In the genomic region with DNA sequence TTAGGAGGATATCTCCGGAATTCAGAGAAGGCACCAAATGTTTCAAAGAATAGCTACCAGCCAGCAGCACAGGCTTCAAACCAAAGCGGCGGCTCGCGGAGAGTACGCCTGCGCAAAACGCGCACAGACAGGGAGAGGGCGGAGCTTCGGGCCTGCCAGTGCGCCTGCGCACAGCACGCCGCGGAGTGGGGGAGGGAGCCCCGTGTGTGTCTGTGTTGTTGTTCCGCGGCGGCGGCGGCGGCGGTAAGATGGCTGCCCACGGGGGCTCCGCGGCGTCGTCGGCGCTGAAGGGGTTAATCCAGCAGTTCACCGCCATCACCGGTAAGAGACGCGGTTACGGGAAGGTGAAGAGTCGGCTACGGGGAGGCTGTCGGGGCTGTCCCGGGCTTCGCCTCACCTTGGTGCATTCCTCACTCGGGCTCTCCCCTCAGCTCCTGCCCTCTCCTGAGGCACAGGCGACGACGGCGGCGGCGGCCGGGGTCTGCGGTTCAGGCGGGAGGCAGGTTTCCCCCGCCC, we compare ENCODE assay signal across 8 mouse cellular contexts. TPM values are rescaled to one million over a fixed set of nuclear protein-coding genes. Genes with fewer than 3 reads are reported as not detected.
A peak's percentile ranks its signal among the peaks of the same experiment; 100 is the strongest.
DNase-seq lines count a peak whose midpoint lies in the region; ATAC-seq and TF ChIP-seq lines count a peak whose summit lies in the region.

Gene Ubxn7, plus strand, starts transcription at position 218 of the 516 bp plus-strand sequence.

- peak within 1 kb of the TSS; percentile 92 for H3K27ac ChIP-seq in bone marrow, adult 2 months (ENCODE audit: control insufficient read depth, insufficient read depth, low read depth, low read length, poor library complexity)
- H3K27ac ChIP-seq in embryonic facial prominence, embryonic 15.5 days (replicated peaks), result peak within 1 kb of the TSS; percentile 97
- peak within 1 kb of the TSS; percentile 95 for H3K27ac ChIP-seq in limb, embryonic 14.5 days (replicated peaks; ENCODE audit: low read depth, low read length)
- H3K27ac ChIP-seq in midbrain, postnatal 0 days (ENCODE audit: low read depth, low read length), result peak within 1 kb of the TSS; percentile 96

- peak within 1 kb of the TSS; percentile 85 for H3K9ac ChIP-seq in embryonic facial prominence, embryonic 15.5 days
- peak within 1 kb of the TSS; percentile 97 for H3K9ac ChIP-seq in limb, embryonic 14.5 days (ENCODE audit: low read depth, low read length, severe bottlenecking)
- H3K9ac ChIP-seq in midbrain, postnatal 0 days (replicated peaks; ENCODE audit: low read length, poor library complexity, severe bottlenecking), result peak within 1 kb of the TSS; percentile 89

- peaks cover 2% of the 10 kb centered on the region for H3K4me1 ChIP-seq in bone marrow, adult 2 months (ENCODE audit: control insufficient read depth, insufficient read depth, low read length)
- H3K4me1 ChIP-seq in embryonic facial prominence, embryonic 15.5 days, result peaks cover 13% of the 10 kb centered on the region; the same call in 1 of the 2 replicates
- H3K4me1 ChIP-seq in limb, embryonic 14.5 days (ENCODE audit: control insufficient read depth, insufficient read depth, low read length), result peaks cover 6% of the 10 kb centered on the region; the same call in 1 of the 2 replicates
- peaks cover 5% of the 10 kb centered on the region; the same call in 1 of the 2 replicates for H3K4me1 ChIP-seq in midbrain, postnatal 0 days (ENCODE audit: insufficient read depth, low read length)

- no peaks in the 10 kb centered on the region for H3K9me3 ChIP-seq in embryonic facial prominence, embryonic 15.5 days (replicated peaks)
- no peaks in the 10 kb centered on the region for H3K9me3 ChIP-seq in limb, embryonic 14.5 days (ENCODE audit: control insufficient read depth, low read length)
- no peaks in the 10 kb centered on the region for H3K9me3 ChIP-seq in midbrain, postnatal 0 days (ENCODE audit: low read length)

- no peaks in the 10 kb centered on the region for H3K27me3 ChIP-seq in embryonic facial prominence, embryonic 15.5 days
- H3K27me3 ChIP-seq in limb, embryonic 14.5 days (ENCODE audit: control insufficient read depth, insufficient read depth, low read length), result no peaks in the 10 kb centered on the region
- H3K27me3 ChIP-seq in midbrain, postnatal 0 days (ENCODE audit: insufficient read depth, low read length), result no peaks in the 10 kb centered on the region

- peak; percentile 96 for ATAC-seq in embryonic facial prominence, embryonic 15.5 days (ENCODE audit: insufficient number of reproducible peaks, low FRiP score, low TSS enrichment, low read depth)
- ATAC-seq in limb, embryonic 14.5 days (ENCODE audit: low FRiP score, low read depth), result peak; percentile 97
- ATAC-seq in midbrain, postnatal 0 days (ENCODE audit: low FRiP score), result peak; percentile 98

- no peaks in the 10 kb centered on the region for H3K36me3 ChIP-seq in embryonic facial prominence, embryonic 15.5 days
- no peaks in the 10 kb centered on the region for H3K36me3 ChIP-seq in limb, embryonic 14.5 days (ENCODE audit: control insufficient read depth, insufficient read depth, low read length)
- H3K36me3 ChIP-seq in midbrain, postnatal 0 days (ENCODE audit: insufficient read depth, low read length), result no peaks in the 10 kb centered on the region

- peak; percentile 95 for DNase-seq in 416B (ENCODE audit: low read depth)
- DNase-seq in heart, adult 8-10 months (ENCODE audit: low spot score), result peak; percentile 98
- DNase-seq in kidney, adult 9 months, result peak; percentile 98
- peak; percentile 95 for DNase-seq in limb, embryonic 14.5 days (ENCODE audit: low spot score)
- DNase-seq in midbrain, postnatal 0 days (ENCODE audit: low spot score), result peak; percentile 96
- DNase-seq in spleen, postnatal 14 days (ENCODE audit: low spot score in 2 of 2), result peak; percentile 98 to 99

- WGBS in bone marrow, adult 2 months, result under 1% methylated on average over 46 of the region's 52 CpGs
- WGBS in embryonic facial prominence, embryonic 15.5 days, result 2% methylated on average over 52 of the region's 52 CpGs
- 2% methylated on average over 30 of the region's 52 CpGs for WGBS in limb, embryonic 14.5 days
- WGBS in midbrain, postnatal 0 days, result under 1% methylated on average over 52 of the region's 52 CpGs

- peak; percentile 84; the same call in 1 of the 2 replicates for TF ChIP-seq POLR2A in bone marrow, adult 2 months (IDR thresholded peaks at IDR 0.05; ENCODE audit: borderline replicate concordance, control insufficient read depth, low read depth, low read length)
- 0 out of 2 replicates have a peak, but pooled peaks have one; percentile 65 for TF ChIP-seq POLR2A in limb, embryonic 14.5 days (IDR thresholded peaks at IDR 0.05; ENCODE audit: borderline replicate concordance, extremely low read depth, insufficient read depth, insufficient read length)

- peak within 1 kb of the TSS; percentile 99 for H3K4me3 ChIP-seq in bone marrow, adult 2 months (replicated peaks; ENCODE audit: control insufficient read depth, low read depth, low read length)
- H3K4me3 ChIP-seq in embryonic facial prominence, embryonic 15.5 days (replicated peaks), result peak within 1 kb of the TSS; percentile 72
- H3K4me3 ChIP-seq in limb, embryonic 14.5 days (replicated peaks; ENCODE audit: low read length), result peak within 1 kb of the TSS; percentile 99
- peak within 1 kb of the TSS; percentile 99 for H3K4me3 ChIP-seq in midbrain, postnatal 0 days (ENCODE audit: low read depth, low read length)

- peak within 1 kb of the TSS; percentile 50 for H3K4me2 ChIP-seq in embryonic facial prominence, embryonic 15.5 days (replicated peaks)
- H3K4me2 ChIP-seq in limb, embryonic 14.5 days (replicated peaks; ENCODE audit: low read depth, low read length, severe bottlenecking), result peak within 1 kb of the TSS; percentile 42
- peak within 1 kb of the TSS; percentile 53 for H3K4me2 ChIP-seq in midbrain, postnatal 0 days (ENCODE audit: low read depth, low read length, poor library complexity, severe bottlenecking)

- TF ChIP-seq CTCF in bone marrow, adult 2 months (IDR thresholded peaks at IDR 0.05; ENCODE audit: control insufficient read depth, insufficient read depth, low read length), result no peak
- no peak; the same call in 1 of the 2 replicates for TF ChIP-seq CTCF in midbrain, postnatal 0 days (IDR thresholded peaks at IDR 0.05)

RNA-seq across cellular contexts. Expression of gene Ubxn7, which starts in this region (rescaled TPM):
- 7.1 and 9.0 TPM in 2 replicates for polyA plus RNA-seq in bone marrow, adult 2 months (2011; ENCODE audit: insufficient read depth, insufficient read length, low replicate concordance, missing spikeins)
- 22.7 and 25.7 TPM in 2 replicates for polyA plus RNA-seq in embryonic facial prominence, embryonic 15.5 days (2015; fragmentation: Nextera tagmentation; extraction: Ambion mirVana)
- total RNA-seq in heart, adult 8-10 months (2022), result 10 to 100 TPM; 23.1 to 27.1 (median 24.5) TPM
- polyA plus RNA-seq in limb, embryonic 14.5 days (2012; rRNA removed), result 23.7 and 24.6 TPM in 2 replicates
- 18.6 and 23.5 TPM in 2 replicates for polyA plus RNA-seq in limb, embryonic 14.5 days (2014; fragmentation: Nextera tagmentation; extraction: Ambion mirVana)
- total RNA-seq in midbrain, postnatal 0 days (2014; rRNA removed), result 37.0 and 50.4 TPM in 2 replicates
- 8.7 and 10.7 TPM in 2 replicates for polyA plus RNA-seq in midbrain, postnatal 0 days (2015; fragmentation: Nextera tagmentation; extraction: Ambion mirVana)

Comparison
In these comparisons a context has a peak if more than half of its experiments do, and no peak if none do; other contexts are left out.
1. Peak in every context shown above with its lines: DNase-seq, ATAC-seq, H3K4me3 ChIP-seq and H3K27ac ChIP-seq.